Mouse (Mus musculus): Measurements from ENCODE around the gene Trpm8.

Gene Trpm8

DNA sequence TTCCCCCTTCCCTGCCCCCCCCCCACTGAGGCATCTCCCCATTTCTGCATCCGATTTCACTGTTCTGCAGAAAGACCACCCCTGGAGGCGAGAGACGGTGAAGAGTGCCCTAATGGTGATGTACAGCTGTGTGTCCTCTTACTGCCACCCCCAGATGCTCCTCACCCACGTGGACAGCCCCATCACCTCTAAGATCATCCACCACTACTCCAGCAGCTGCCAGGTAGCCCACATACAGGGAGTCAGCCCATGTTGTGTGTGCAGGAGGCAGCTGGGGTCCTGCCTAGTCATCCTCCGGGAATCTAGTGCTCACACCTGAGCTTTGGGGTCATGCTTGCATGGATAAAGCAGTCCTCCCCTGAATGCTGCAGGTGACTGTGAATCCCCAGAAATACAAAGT is 33.6 kb upstream of the Trpm8 start:
- in situ Hi-C loops (cut with MboI; ENCODE audit: low pct_unique_long_range_greater_than_20kb in 1 of 2, low sequenced_read_pairs in 2 of 2, unreplicated experiment in 1 of 2), result no loop called here

DNA sequence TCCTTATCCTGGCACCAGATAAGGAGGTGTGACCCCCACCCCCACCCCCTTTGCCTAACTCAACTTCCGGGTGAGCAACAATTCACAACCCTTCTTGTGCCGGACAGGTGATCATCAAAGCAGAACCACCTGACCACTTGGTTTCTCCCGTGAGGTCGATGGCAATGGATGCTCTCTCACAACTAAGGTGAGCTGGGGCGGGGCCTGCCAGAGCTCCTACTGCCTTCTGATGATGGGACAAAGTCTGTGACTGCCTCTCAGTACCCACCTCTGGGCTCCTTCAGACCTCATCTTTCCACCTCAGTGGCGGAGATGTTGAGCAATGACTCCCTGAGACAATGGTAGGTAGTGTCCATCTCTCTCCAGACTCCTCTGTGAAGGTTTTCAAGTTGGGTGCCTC is 31.6 kb upstream of the Trpm8 start:
- in situ Hi-C loops (cut with MboI; ENCODE audit: low pct_unique_long_range_greater_than_20kb in 1 of 2, low sequenced_read_pairs in 2 of 2, unreplicated experiment in 1 of 2), result no loop called here

DNA sequence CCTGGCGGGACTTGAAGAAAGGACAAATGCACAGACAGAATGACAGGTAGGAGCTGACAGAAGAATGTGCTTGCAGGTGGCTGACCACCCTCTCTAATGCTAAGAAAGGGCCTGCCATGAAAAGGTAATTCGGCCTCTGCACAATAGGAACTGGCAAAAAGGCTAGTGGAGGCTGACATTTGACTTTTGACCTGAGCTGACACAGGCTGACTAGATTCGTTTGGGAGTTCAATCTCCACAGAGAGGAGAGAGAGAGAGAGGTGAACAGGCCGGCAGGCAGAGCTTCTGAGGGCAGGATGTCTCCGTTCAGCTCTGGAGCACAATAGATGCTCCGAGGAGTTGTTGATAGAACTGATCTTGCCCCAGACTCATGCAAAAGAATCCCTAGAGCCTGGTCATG is 31.1 kb upstream of the Trpm8 start:
- in situ Hi-C loops (cut with MboI; ENCODE audit: low pct_unique_long_range_greater_than_20kb in 1 of 2, low sequenced_read_pairs in 2 of 2, unreplicated experiment in 1 of 2), result no loop called here

DNA sequence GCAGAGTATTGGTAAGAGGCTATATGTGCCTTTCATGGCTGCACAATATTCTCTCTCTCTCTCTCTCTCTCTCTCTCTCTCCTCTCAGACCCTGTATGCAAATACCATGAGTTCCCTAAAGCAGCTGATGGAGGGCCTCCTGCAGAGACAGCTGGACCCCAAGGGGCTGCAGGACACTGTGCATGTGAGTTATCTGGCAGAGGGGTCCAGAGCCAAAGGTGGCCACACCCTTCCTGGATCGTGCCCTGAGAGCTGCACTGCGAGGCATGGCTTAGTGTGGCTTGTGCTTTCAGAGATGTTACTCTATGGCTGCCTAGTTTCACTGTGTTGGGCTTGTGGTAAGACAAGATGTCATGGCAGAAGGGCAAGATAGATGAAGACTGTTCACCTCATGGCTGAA is 29.8 kb upstream of the Trpm8 start:
- in situ Hi-C loops (cut with MboI; ENCODE audit: low pct_unique_long_range_greater_than_20kb in 1 of 2, low sequenced_read_pairs in 2 of 2, unreplicated experiment in 1 of 2), result no loop called here

DNA sequence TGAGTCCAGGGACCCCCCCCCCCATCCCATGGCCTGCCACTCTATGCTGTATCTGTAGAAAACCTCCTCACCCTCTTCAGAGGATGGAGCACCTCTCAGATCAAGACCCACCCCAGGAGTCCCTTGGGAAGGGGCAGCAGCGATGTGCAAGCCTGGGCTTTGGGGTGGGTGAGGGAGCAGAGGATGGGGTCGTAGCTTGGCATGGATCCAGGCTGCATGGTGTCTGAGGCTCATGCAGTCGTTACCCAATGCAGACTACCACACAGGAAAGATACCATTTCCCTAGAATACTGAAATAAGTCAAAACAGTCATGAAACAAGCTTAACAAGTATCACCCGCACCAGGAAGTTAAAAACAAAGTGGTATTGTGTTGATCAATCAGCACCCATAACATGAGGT is 28.8 kb upstream of the Trpm8 start:
- in situ Hi-C loops (cut with MboI; ENCODE audit: low pct_unique_long_range_greater_than_20kb in 1 of 2, low sequenced_read_pairs in 2 of 2, unreplicated experiment in 1 of 2), result no loop called here

DNA sequence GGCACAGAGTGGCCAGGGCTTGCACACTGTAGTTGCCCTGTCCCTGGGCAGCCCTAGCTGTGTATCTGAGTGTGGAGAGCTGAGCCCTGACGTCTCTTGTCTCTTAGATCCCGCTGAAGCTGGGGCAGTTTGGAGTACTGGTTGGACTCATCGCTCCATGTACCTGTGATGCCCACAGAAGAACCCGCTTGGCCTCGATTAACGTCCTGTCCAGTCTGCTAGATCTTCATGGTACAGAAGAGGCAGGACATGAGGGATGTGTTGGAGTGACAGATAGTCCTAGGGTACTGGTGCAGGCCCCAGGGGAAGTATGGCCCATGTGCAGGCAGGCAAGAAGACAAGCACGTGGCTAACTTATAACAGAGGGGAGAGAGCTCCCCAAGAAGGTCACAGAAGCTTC is 27.9 kb upstream of the Trpm8 start:
- in situ Hi-C loops (cut with MboI; ENCODE audit: low pct_unique_long_range_greater_than_20kb in 1 of 2, low sequenced_read_pairs in 2 of 2, unreplicated experiment in 1 of 2), result no loop called here

DNA sequence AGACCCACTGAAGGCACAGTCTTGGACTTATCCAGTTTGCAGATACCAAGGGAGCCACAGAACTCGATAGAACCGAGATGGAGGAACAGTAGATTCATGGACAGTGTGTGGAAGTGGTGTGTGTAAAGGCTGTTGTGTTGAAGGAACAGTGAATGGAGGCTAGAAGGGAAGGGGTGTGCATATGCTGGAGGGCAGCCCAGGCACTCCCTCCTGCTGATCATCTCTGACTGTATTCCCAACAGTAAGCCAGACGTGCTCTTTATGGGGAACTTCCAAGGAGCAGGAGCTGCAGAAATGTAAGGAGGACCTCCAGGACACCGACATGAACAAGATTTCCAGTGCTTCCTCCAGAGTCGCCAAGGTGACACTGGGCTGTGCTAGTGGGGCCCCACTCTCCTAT is 27.4 kb upstream of the Trpm8 start:
- in situ Hi-C loops (cut with MboI; ENCODE audit: low pct_unique_long_range_greater_than_20kb in 1 of 2, low sequenced_read_pairs in 2 of 2, unreplicated experiment in 1 of 2), result no loop called here

DNA sequence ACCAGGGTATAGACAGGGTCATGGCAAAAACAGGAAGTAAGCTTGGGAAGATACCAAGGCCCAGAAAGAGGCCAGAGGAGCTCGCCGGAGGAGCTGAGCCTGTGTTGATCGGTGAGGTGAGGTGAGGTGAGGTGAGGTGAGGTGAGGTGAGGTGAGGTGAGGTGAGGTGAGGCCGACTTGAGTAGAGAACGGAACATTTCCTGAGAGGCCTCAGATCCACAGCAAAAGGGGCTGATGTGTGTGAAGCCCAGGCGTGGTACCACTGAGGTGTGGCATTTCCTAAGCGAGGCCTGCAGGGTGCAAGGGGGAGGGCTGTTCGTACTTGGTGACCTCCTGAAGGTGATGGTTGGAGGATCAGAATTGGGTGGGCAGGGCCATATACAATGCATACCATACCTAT is 24.4 kb upstream of the Trpm8 start:
- in situ Hi-C loops (cut with MboI; ENCODE audit: low pct_unique_long_range_greater_than_20kb in 1 of 2, low sequenced_read_pairs in 2 of 2, unreplicated experiment in 1 of 2), result no loop called here

DNA sequence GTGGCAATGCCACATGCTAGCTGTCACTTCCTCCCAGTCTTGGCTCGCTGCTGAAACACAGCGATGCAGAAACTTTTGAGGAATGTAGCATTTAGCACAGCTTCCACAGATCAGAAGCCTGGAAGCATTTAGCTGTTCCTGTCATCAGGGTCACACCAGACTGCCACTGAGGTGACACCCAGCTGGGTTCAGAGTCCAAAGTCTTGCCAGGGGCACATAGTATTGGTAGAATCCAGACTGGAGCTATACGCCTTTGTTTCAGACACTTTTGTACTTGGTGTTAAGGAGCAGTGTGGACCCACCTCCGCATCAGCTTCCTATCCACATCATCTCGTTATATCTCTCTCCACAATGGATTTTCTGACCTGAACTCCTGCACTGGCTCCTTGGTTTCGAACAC is 23.9 kb upstream of the Trpm8 start:
- in situ Hi-C loops (cut with MboI; ENCODE audit: low pct_unique_long_range_greater_than_20kb in 1 of 2, low sequenced_read_pairs in 2 of 2, unreplicated experiment in 1 of 2), result no loop called here

DNA sequence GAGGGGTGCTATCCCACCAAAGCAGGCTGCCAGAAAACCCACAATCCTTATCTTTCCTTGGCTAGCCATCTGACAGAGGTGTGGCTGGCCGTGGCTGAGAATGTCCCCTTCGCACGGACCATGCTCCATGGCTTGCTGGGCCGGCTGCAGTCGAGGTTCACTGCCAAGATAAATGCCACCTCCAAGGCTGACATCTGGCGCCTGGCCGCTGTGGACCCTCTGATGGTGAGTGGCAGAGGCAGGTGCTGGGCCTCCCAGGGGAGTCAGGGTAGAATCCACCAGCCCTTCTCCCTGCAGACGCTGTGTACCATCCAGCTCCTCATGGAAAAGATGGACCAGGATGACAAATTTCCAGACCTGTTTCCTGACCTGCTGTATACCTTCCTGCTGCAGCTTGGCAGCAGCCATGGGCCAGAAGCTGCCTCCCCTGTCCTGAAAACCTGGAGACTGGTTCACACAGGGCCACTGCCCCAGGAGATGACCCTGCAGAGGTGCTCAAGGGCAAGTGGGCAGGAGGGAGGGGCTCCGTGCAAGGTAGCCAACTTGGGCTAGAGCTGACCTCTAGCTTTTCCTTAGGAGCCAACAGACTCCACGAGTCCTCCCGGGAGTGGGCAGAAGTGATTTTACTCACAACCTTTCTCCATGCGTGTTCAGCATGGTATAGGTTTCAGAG is 22.5 kb upstream of the Trpm8 start:
- in situ Hi-C loops (cut with MboI; ENCODE audit: low pct_unique_long_range_greater_than_20kb in 1 of 2, low sequenced_read_pairs in 2 of 2, unreplicated experiment in 1 of 2), result no loop called here

DNA sequence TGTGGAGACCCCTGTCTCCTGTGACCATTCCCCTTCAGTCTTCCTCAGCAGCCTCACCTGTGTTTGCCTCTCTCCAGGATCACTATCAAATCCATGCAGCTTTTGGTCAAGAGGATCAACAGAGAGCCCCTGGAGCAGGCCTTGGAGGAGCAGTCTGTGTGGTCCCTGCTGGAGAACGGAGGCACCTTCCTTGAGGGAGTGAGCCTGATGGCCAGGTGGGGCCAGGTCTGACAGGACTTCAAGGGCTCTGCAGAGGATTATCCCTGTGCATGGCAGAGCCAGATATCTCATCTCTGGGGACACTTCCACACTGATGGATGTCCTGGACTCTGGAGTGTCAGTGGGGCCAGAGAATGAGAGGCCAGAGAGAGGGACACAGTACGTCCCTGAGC is 22.0 kb upstream of the Trpm8 start:
- in situ Hi-C loops (cut with MboI; ENCODE audit: low pct_unique_long_range_greater_than_20kb in 1 of 2, low sequenced_read_pairs in 2 of 2, unreplicated experiment in 1 of 2), result no loop called here

DNA sequence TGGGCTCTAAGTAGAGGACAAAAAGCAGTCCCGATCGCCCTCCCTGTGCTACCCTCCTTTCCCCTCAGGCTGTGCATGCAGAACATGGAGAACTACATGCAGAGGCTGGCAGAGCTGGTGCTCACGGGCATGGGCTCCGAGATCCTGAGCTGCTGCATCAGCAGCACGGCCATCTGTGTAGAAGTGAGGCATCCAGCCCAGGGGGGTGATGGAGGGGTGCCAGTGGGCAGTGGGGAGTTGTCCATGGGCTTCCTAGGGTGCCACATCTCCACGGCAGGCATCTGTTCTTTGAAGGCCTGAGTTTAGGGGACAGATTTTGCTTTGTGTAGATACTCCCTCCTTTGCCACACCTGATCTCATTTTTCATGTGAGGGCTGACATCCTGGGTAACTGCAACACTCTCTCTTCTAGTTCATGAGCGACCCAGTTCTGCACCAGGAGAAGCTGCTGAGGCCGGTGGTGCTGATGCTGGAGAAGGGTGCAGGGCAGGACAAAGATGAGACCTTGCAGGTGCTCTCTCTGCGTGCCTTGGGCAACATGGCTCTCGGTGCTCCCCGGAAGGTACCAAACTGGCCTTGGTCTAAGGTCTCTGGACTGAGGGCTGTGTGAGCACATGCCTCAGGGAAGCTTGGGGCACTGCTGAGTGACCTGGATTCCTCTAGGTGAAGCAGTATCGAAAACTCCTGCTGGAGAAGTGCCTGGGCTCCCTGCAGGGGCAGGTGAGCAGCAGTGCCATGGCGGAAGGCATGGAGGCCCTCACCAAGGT is 21.3 kb upstream of the Trpm8 start:
- in situ Hi-C loops (cut with MboI; ENCODE audit: low pct_unique_long_range_greater_than_20kb in 1 of 2, low sequenced_read_pairs in 2 of 2, unreplicated experiment in 1 of 2), result no loop called here

DNA sequence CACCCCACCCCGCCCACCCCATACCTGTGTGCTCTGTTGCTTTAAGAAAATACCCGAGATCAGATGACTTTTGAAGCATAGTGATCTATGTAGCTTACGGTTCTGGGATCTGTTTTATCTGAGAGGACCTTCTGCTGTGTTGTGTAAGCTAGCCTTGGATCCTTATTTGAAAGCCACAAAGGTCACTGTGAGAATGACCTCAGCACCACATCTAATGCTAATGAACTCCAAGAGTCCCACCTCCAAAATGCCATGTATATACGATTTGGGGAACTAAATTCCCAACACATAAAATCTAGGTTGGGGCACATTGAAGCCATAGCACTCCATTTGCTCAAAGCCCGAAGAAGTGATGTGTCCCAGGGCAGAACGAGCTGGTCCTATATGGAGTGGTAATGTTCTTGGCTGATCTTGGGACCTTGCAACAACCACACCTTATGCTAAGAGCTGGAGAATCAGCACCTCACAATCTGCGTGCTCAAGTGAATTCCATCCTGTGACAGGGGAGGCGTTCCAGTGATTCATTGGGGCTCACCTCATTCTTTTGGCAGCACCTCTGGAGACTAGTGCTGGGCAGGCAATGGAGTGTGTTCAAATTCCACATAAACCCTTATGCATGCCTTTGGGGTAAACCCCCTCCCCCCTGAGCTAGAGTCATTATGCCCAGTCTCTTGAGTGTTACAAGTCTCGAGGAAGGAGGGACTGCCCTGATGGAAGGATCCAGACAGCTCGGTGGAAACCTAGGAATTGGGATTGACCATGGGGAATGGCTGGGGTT is 20.4 kb upstream of the Trpm8 start:
- in situ Hi-C loops (cut with MboI; ENCODE audit: low pct_unique_long_range_greater_than_20kb in 1 of 2, low sequenced_read_pairs in 2 of 2, unreplicated experiment in 1 of 2), result no loop called here

DNA sequence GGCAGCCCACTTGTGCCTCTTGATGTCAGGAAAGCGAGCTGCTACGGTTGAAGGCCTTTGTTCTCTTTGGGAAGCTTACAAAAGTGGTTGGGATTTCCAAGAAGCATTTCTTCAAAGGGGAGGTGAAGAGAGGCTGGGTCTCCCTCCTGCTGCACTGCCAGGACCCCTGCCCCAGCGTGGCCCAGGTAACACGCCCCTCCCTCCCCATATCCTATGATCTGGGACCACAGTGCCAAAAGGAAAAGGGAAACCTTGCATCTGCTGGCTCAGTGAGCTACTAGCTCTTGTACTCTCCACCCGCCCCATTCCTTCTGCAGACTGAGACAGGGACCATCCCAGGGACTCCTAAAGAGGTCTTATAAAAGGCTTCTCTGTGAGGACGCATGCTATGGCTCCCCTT is 19.8 kb upstream of the Trpm8 start:
- in situ Hi-C loops (cut with MboI; ENCODE audit: low pct_unique_long_range_greater_than_20kb in 1 of 2, low sequenced_read_pairs in 2 of 2, unreplicated experiment in 1 of 2), result no loop called here

DNA sequence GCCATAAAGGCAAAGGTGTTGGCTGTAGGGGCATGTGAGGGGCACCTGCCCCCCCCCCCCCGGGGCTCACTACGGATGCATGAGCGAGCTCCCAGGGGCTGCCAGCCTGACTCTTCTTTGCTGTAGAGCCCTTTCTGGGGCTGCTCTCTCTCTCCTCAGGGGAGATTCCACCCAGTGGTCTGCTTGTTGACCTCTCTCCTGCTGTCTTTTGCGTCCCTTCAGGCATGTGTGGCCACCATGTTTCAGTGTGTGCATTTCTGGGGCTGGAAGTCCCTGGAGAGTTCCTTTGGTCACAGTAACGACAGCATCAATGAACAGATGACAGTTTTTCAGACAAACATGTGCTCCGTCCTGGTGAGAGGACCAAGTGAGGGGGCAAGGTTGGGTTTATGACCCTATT is 19.1 kb upstream of the Trpm8 start:
- in situ Hi-C loops (cut with MboI; ENCODE audit: low pct_unique_long_range_greater_than_20kb in 1 of 2, low sequenced_read_pairs in 2 of 2, unreplicated experiment in 1 of 2), result no loop called here

DNA sequence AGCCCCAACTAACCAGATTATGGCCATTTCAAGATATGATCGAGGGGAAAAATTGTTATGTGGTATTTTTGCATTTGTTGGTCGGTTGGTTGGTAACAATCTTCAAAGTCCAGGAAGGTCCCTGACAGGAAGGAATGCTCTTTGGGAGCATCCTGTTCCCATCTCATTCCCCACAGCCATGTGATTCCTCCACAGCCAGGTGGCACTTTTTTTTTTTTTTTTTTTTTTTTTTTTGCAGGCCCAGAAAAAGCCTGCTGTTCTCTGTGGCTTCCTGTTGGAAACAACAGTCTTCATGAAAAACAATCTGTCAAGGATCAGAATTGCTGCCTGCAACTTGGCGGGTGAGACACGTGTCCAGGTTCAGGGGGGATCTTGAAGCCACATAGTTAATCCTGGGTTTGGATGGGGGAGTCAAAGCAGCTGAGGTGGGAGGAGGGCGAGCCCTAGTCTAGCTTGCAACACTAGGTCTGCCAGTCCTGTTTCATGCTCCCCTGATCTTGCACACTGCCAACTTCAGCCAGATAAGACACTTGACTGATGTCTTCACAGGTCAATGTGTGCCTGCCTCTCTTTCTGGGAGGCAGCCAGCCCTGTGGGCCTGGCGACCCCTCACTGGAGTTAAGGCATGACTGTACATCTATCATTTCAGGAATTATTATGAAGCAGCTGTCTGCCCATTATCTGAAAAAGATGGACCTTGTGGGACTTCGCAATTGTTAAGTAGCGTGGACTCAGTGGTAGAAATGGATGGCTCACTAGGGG is 18.4 kb upstream of the Trpm8 start:
- in situ Hi-C loops (cut with MboI; ENCODE audit: low pct_unique_long_range_greater_than_20kb in 1 of 2, low sequenced_read_pairs in 2 of 2, unreplicated experiment in 1 of 2), result no loop called here

DNA sequence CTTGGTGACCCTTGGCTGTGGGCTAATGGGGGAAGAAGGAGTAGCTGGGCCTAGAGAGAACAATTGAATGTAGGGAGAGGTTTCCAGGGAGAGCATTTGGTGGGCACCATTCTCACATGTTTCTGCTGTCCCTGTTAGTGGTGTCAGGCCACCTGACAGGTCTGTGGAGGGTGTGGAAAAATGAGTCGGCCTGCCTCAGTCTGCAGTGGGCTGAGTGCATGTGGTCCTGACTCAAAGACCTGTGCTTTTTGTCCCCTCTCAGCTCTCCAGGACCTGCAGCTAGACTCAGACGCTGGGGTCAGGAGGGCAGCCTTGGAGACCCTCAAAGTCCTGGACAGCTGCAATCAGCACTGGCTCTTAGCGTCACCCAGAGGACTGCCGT is 17.8 kb upstream of the Trpm8 start:
- in situ Hi-C loops (cut with MboI; ENCODE audit: low pct_unique_long_range_greater_than_20kb in 1 of 2, low sequenced_read_pairs in 2 of 2, unreplicated experiment in 1 of 2), result no loop called here

DNA sequence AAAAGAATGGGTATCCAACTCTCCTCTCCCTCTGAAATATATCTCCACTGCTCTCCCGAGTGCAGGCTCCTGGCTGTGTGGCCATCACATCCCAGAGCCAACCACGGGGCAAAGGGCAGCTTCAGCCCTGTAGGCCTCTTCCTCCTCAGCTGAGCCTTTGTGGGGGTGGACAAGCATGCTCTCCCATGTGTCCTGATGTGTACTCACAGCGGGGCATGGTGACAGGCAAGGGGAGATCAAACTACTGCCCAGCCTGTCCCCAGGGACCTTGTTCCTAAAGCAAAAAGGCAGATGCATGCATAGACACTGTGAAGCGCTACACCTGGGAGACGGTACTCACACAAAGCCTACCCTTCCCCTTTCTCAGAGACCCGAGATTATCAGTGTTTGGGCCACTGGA is 17.3 kb upstream of the Trpm8 start:
- in situ Hi-C loops (cut with MboI; ENCODE audit: low pct_unique_long_range_greater_than_20kb in 1 of 2, low sequenced_read_pairs in 2 of 2, unreplicated experiment in 1 of 2), result no loop called here
